Mouse (Mus musculus): Measurements from ENCODE around the gene Hspa1l. TPM values are rescaled to one million over a fixed set of nuclear protein-coding genes. Genes with fewer than 3 reads are reported as not detected.
"Not testable (repeated sequence)": the region's sequence is repeated elsewhere in the genome, so short reads cannot be mapped to it uniquely, and the experiment has no call there.

Gene Hspa1l
- total RNA-seq, 2 experiments from 2014 or later = 0.39 to 1.3 TPM

- DNase-seq (ENCODE audit: low spot score in 2 of 2) = no peak
These were observed 21.7 kb upstream of the Hspa1l start for GRCm38 (mm10) chr17:34950514-34951455.

- no peak for DNase-seq (ENCODE audit: low spot score in 2 of 2)
These were observed 20.7 kb upstream of the Hspa1l start for GRCm38 (mm10) chr17:34951636-34952377.

GRCm38 (mm10) chr17:34952378-34953040, 20.0 kb upstream of the Hspa1l start:
- peak; percentile 48 to 62 for DNase-seq (ENCODE audit: low spot score in 2 of 2)

- no peak for DNase-seq (ENCODE audit: low spot score in 2 of 2)
These were observed 19.2 kb upstream of the Hspa1l start for GRCm38 (mm10) chr17:34953258-34953657.

GRCm38 (mm10) chr17:34953904-34954303, 18.6 kb upstream of the Hspa1l start:
- no peak for DNase-seq (ENCODE audit: low spot score in 2 of 2)

GRCm38 (mm10) chr17:34954831-34955230, 17.7 kb upstream of the Hspa1l start:
- DNase-seq (ENCODE audit: low spot score in 2 of 2) = no peak

- no peak for DNase-seq (ENCODE audit: low spot score in 2 of 2)
These were observed 16.6 kb upstream of the Hspa1l start for GRCm38 (mm10) chr17:34955884-34956283.

- DNase-seq (ENCODE audit: low spot score in 2 of 2) = no peak
These were observed 16.2 kb upstream of the Hspa1l start for GRCm38 (mm10) chr17:34956340-34956739.

GRCm38 (mm10) chr17:34957291-34957690, 15.2 kb upstream of the Hspa1l start:
- DNase-seq (ENCODE audit: low spot score in 2 of 2) = not testable (repeated sequence)

GRCm38 (mm10) chr17:34957966-34958365, 14.5 kb upstream of the Hspa1l start:
- DNase-seq (ENCODE audit: low spot score in 2 of 2) = not testable (repeated sequence)

- not testable (repeated sequence) for DNase-seq (ENCODE audit: low spot score in 2 of 2)
These were observed 13.8 kb upstream of the Hspa1l start for GRCm38 (mm10) chr17:34958734-34959129.

- DNase-seq (ENCODE audit: low spot score in 2 of 2) = peak; percentile 39 to 52
These were observed 13.2 kb upstream of the Hspa1l start, which contains the start of gene Hspa1b for GRCm38 (mm10) chr17:34959130-34959778. Hspa1b (minus strand) TSS chr17:34959238.

- DNase-seq (ENCODE audit: low spot score in 2 of 2) = no peak
These were observed 12.5 kb upstream of the Hspa1l start for GRCm38 (mm10) chr17:34959881-34960515.

GRCm38 (mm10) chr17:34960702-34961493, 11.6 kb upstream of the Hspa1l start:
- DNase-seq (ENCODE audit: low spot score in 2 of 2) = no peak

- DNase-seq (ENCODE audit: low spot score in 2 of 2) = no peak
These were observed 10.4 kb upstream of the Hspa1l start for GRCm38 (mm10) chr17:34962125-34962524.

- DNase-seq (ENCODE audit: low spot score in 2 of 2) = no peak
These were observed 9.7 kb upstream of the Hspa1l start for GRCm38 (mm10) chr17:34962841-34963240.

GRCm38 (mm10) chr17:34964640-34965049, 7.9 kb upstream of the Hspa1l start:
- no peak for DNase-seq (ENCODE audit: low spot score in 2 of 2)

GRCm38 (mm10) chr17:34965627-34966026, 6.9 kb upstream of the Hspa1l start:
- DNase-seq (ENCODE audit: low spot score in 2 of 2) = no peak

- DNase-seq (ENCODE audit: low spot score in 2 of 2) = not testable (repeated sequence)
These were observed 2.7 kb upstream of the Hspa1l start, which contains the start of gene Gm20481 for GRCm38 (mm10) chr17:34969822-34970221. Gm20481 (plus strand) TSS chr17:34969912.
